Mouse (Mus musculus) gastrocnemius, postnatal 10 days (tissue): Measurements from ENCODE around the gene Cflar. TPM values are rescaled to one million over a fixed set of nuclear protein-coding genes. Genes with fewer than 3 reads are reported as not detected.
"Not testable (repeated sequence)": the region's sequence is repeated elsewhere in the genome, so short reads cannot be mapped to it uniquely, and the experiment has no call there.

Source experiments
- DNase-seq: peaks from one replicate; pipeline ENCODE4 v3.0.0; 2021; ENCODE audit warnings: mixed read lengths
- total RNA-seq, 2 experiments: library from RNA; stranded (reverse); gene quantifications; 2 replicates each; pipeline ENCODE4 v1.2.3; 2021

Cflar gene
- total RNA-seq, 2 experiments from 2014 or later: 48.9 to 51.4 TPM

DNA sequence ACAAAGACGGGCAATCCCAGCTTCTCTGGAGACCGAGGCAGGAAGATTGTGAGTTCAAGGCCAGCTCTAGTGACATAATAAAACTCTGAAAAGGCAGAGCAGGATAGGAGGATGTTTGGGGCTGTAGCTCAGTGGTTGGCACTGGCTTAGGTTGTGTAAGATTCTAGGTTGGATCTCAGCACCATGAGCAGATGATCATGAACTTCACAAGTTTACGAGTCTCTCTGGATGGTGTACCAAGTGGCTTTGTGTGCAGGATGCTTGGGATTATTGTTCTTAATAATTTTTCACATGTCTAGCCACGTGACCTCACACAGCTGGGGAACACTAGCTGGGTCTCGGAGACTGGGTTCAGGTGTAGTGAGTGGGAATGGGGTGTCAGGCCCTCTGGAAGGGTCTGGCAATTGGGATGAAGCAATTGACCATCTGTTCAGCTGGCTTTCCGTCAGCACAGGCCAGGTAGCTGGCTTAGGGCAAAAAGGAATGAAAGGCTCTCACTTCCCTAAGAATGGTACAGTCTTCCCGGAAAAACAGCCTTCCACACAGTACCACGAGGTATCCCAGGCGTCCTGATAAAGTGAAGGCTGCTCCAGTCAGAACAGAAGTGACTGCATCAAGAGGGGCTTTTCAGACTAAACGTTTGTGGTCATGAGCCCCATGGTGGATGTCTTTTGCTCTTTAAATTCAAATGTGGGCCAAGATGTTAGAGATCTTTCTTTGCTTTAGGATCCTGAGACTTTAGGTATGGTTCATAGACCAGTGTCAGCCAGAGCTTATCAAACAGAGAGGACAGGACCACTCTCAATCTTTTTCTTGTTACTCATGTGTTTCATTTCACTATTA is 16.7 kb downstream of the Cflar start:
- DNase-seq: no peak

DNA sequence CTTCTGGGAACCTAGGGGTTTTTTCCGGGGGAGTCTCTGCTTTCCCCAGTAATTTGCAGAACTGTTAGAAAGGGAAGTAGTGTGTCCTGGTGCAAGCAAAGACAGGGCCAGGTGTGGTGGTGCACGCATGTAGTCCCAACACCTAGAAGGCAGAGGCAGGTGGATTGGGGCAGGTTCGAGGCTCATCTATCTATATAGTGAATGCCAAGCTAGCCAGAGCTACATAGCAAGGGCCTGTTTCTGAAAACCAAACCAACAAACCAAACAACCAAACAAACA is 17.2 kb downstream of the Cflar start:
- DNase-seq: no peak

DNA sequence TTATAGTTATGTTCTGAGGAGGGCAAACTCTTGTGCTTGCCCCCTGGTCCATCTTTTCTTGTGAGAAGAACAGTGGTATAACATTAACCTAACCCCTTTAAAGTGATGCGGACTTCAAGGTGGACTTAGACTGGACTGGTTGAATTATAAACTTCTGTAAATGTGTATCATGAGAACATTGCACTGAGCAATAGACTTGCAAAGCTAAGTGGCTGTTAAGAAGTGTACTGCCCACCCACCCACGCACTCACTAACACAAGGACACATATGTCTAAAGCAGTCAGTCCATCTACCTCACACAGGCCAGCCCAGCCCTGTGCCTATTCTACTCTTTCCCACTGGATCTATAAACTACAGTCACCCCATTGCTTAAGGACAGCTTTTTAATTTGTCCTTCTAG is 22.3 kb downstream of the Cflar start:
- DNase-seq: no peak

DNA sequence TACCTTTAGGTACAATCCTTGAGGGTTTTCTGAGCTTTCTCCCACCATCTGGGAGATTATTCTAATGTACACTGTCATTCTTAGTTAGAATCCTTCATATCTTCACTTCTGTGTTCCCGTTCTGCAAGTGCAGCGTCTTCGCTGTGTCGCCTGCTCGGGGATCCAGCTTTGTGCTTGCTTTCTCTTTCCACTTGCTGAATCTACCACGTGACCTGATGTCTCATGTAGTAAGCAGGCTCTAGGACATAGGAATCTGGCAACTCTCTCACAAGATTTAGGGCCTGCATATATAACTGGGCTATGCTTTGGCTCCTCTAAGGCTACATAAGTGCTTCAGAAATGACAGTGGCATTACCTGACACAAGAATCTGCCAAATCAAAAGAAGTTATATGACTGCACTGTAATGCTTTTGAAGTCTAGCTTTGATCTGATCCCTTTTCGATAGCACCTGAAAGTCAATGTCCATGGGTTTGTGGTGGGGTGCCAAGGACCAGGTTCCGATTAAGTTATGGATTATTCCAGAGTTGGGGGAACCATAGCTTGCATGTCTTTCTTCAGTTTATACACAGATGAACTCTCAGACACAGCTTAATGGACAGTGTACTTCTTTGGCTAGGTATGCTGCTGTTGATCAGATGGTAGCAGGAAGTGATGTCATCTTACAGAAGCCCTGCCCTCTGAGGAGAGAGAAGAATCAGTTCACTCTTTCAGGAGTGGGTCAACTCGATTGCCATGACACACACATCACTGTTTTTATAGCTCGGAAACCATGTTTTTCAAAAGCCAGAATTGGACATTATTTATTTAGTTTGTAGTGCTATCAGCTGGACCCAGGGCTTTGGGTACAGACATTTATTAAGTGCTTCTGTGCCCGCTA is 23.0 kb downstream of the Cflar start:
- DNase-seq: no peak

DNA sequence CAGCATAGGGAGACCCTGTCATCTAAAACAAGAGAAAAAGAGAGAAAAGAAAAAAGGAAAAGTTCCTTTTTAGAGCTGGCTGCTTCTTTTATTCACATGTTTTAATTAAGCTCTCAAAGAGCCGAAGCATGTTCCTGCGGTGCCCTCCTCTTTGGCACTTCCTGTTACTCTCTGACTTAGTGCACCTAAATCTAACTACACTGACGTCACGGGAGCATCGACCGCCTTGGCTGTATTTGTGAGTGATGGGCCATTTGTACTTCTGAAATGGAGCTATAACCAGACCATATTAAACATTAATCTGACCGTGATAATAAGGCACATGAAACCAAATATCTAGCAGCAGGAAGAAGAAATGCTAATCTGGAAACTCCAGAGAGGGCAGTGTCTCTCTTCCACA is 24.7 kb downstream of the Cflar start:
- DNase-seq: no peak

DNA sequence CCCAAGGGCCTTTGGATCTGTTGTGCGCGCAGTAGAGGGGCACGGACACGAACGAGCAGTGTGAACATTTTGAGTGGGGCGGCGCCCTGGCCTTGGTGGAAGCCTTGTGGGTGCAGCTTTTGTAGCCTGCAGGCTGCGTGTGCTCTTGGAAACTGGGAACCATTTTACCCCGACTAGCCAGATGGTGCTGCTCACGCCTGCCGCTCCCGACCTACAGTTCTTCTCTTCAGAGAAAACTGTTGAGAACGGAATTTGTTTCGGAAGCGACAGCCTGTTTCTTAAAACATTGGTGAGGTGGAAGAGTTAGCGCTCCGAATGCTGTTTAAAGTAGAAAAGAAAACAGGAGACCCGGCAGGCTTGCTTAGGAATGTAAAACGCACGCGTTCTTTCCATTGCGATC is 25.7 kb downstream of the Cflar start:
- DNase-seq: no peak

DNA sequence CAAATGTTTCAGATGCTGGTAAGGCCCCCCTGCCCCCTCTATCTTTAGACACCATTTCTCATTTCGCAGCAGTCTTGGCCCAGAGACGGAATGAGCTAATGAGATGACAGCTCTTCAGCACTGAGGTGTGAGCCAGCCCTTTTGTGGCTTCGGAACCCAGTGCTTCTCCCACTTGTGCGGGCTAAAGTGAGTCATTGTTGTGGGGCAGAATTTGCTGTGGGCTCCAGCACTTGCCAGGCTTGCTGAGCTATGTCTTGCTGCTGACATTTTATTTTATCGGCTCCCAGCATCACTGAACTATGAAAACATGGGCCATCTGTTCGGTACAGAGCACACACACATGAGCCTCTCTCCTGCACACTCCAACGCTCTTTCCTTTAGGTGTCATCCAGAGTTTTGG is 28.2 kb downstream of the Cflar start:
- DNase-seq: no peak

DNA sequence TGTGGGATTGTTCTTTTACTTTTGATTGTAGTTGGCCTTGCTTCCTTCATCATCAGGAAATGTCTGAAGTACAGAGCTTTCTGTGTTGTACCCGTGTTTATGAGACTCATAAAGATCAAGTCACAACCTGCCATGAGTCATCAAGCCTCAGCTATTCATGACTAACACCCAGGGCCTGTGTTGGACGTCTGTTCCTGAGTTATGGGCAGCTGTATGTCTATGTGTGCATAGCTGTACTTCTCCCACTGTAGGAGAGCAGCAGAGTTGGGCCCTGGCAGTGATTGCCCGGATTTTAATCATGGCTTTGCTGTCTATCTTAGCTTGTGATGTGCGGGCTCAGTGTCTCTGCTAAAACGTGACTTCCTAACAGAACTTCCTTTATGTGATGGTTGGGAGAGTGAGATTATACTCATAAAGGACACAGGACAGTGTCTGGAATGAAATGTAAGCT is 31.3 kb downstream of the Cflar start:
- DNase-seq: no peak

DNA sequence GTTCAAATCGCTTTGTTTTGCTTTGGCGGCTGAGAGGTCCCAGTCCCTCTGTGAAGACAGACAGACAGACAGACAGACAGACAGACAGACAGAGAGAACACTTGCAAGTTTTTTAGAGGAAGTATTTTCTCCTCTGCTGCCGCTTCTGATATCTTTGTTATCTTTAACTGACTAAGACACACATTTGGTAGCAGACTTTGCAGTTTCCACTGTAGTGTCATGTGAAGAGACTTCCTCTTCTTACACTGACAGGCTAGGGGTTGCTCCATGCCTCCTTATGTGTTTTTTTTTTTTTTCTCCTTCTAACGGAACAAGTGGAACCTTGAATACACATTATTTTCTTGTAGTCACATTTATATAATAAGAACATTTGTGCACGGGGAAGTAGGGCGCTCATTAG is 31.9 kb downstream of the Cflar start:
- DNase-seq: no peak

DNA sequence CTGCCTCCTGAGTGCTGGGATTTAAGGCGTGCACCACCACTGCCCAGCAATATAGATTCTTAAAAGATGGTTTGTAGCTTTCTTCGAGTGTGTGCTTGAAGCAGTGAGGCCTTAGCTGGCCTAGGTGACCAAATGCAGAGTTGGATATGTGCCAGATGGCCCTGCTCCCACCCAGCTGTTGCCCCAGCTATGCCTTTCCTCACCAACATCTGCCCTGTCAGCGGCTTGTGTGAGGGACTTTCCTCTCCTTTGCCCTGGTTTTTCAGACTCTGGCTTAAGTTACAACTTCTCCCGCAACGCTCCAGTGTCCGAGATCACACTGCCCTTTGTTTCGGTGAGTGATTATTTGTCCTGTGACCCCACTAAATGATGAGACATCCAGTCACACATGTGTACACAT is 33.3 kb downstream of the Cflar start:
- DNase-seq: peak; percentile 47

DNA sequence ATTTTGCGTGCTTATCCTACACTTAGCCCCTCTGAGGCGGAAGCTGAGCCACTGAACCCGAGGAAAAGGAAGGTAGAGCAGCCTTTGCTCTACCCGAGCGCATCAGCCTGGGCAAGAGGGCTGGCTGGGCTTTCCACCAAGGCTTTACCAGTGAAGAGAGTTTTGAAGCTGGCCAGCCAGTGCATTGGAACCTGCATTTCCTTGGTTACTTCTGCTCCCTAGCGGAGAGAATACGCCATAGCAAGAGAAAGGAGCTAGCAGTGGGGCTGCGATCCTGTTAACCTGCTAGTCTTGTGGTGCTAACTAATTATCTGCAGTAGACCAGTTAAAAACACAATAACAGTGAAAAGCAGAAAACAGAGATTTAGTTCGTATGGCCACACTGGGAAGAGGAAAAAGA is 35.6 kb downstream of the Cflar start:
- DNase-seq: peak; percentile 29

DNA sequence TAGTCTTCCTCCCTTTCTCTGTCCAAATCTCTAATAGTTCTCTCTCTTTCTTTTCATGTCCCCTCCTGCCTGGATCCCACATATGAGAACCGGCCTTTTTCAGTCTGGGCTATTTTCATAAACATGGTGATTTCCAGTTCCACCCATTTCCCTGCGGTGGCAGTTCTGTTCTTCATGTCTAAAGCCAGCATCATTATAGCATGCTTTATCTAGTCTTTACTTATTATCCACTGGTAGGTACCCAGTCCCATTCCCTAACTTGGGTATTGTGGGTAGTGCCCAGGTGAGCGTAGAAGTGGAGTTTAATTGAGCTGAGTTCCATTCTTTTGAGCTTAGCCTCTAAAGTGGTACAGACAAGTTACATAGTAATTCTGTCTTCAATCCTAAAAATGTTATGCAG is 48.1 kb downstream of the Cflar start:
- DNase-seq: no peak

DNA sequence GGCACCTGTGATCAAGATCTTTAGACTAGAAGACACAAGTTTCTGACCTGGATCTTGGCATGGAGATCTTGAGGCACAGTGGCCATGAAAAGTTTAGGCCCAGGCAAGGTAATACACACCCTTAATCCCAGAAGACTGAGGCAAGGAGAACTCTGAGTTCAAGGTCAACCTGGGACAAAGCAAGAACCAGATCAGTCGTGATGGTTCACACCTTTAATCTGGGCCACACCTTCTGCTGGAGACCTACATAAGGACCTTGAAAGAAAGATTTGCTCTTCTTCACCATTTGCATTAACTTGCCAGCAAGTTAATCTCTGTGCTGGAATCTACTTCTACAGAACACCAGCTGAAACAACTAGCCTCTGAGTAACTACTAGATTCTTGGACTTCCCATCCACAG is 49.3 kb downstream of the Cflar start:
- DNase-seq: no peak

DNA sequence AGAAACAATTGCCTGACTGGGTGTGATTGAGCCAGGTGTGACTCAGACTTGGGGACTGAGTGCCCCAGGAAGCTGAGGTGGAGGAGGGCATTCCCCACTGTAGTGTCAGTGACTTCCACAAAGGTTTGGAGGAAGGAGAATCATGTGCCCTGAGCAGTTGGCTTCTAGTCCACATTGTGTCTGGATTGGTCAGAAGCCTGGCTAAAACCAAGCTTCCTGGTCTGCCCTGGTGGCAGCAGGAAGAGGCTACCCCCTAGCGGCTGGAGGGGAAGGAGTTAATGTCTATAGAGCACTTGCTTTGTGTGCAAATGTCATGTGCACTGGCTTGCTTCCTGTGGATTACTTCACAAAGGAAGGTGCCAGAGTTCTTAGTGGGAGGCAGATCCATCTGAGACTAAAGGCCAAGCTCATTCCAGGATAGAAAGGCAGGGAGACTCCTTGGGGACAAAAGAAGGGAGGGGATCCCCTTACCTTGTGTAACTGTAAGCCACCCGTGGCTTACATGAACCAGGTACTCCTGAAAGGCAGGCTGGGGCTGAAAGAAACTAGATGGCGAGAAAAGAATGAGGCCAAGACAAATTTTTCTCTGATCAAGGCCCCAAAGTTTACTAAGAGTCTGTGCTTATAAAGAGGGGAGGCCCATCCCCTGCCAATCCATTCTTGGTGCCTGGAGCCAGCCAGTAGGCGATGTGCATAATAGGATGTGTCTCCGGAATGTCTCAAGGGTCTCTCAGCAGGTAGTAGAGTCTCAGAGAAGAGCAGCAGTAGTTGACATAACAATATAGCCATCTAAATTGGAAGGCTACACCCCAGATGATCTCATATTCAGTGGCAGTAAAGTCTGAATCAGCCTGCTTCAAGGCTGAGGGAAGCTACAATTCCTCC is 50.3 kb downstream of the Cflar start:
- not testable (repeated sequence) for DNase-seq

DNA sequence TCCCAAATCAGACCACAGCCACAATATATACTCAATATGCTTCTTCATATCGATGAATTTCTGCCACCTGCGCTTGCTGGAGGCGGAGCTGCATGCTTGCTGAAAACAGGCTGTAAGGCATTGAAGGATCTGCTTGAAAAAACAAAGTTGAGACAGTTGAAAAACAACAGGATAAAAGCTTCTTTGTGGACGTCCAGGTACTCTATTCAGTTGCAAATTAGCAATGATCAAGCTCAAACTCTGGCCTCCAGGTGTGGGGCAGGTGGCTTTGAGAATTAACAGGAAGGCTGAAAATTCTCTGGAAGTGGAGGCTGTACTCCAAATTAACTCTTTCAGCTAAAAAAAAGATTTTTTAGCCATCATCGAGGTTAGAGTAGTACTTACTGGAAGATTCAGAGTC is 51.3 kb downstream of the Cflar start:
- no peak for DNase-seq

DNA sequence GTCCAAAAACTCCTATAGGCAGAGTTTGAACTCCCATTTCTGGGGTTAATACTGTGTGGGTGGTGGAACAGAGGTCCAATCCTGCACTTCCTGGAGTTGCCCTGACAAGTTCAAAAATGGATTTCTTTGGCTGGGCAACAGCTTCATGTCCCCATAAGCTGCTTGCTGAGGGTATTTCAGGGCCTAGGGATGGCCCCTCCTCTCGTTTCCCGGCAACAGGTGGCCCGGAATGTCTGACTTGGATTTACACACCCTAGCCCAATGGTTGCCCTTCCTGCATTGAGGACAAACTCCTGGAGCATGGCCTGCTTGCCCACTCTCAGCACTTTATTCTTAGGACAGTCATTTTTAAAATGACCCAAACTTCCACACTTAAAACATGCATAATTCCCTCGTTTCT is 55.1 kb downstream of the Cflar start:
- not testable (repeated sequence) for DNase-seq

DNA sequence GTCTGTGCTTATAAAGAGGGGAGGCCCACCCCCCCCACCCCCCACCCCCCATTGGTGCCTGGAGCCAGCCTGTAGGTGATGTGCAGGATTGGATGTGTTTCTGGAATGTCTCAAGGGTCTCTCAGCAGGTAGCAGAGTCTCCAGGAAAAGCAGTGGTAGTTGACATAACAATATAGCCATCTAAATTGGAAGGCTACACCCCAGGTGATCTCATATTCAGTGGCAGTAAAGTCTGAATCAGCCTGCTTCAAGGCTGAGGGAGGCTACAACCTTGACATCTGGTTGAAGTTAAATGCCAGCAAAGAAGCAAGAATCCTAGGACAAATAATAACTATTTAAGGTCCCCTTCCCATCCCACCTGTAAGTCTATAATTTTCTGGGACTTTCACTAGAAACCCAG is 57.8 kb downstream of the Cflar start:
- no peak for DNase-seq

DNA sequence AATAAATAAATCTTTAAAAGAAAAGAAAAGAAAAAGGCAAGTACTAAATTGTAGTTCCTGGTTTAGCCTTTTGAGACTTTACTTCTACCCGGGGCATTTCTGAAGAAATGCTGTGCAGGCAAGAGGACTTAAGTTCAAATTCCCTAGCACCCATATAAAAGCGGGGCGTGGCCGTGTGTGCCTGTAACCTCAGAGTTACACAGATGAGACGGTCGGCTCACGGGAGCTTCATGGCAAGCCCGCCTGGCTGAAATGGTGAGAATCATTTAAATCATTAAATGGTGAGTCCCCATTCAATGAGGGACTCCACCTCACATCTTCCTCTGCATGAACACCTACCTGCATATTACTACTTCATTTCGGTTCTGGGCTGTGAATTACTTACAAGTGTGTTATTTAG is 58.4 kb downstream of the Cflar start:
- no peak for DNase-seq

DNA sequence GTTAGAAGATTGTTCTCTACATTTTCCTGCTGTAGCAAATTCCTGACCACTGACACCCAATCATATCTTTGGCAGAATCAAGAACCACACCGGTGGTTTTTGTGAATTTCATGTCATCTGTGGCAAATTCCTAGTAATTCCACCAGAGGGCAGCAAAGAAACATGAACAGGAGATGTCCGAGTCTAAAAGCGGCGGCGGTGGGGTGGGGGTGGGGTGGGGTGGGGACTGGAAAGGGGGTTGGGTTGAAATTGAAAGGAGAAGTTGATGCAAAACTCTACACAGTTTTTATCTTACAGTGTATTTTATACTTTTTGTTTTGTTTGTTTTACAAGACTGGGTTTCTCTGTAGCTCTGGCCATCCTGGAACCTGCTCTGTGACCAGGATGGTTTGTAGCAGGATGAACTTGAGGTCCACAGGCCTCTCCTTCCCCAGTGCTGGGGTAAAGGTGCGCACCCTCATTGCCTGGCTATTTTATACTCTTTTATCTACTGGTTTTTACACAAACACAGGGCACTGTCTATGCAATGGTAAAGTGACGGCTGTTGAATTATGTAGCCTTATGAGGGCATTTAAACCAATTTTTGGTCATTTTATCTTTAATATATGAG is 58.9 kb downstream of the Cflar start:
- peak; percentile 20 for DNase-seq

DNA sequence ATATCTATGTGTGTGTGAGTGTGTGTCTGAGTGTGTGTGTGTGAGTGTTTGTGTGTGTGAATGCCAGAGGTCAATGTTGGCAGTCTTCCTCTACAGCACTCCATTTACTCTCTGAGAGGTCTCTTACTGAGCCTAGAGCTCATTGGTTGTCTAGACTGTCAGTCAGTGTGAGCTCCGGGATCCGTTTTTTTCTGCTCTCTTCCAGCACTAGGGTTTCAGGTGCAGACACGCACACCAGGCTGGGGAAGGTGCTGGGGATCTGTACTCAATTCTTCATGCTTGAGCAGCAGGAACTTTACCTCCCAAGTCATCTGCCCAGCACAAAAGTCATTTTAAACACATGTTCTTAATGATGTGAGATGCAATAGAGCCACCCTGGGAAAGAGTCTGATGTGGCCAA is 60.8 kb downstream of the Cflar start:
- DNase-seq: no peak

DNA sequence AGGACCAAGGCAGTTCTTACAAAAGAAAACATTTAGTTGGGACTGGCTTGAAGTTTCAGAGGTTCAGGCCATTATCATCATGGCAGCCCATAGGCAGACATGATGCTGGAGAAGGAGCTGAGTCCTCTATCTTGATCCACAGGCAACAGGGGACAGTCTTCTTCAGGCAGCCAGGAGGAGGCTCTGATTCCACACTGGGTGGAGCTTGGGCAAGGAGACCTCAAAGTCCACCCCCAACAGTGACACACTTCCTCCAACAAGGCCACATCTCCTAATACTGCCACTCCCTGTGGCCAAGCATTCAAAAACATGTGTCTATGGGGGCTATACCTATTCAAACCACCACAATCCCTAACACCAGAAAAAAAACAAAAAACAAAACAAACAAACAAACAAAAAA is 62.0 kb downstream of the Cflar start:
- no peak for DNase-seq

DNA sequence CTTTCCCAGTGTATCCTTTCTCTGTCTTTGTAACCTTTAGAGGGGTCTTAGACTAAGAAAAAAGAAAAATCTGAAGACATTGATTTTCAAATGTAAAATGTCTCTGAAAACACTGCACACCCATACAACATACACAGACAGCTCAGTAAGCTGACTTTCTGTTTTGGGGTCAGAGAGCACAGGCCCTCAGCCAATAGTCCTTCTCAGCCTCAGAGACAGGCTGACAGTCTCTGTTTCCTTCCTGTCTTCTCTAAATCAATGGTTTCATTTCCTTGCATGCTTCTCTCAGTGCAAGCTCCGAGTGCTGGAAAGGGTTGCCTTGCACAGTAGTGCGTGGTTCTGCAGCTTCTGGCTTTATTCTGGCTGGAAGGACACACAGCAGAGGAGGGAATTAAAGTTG is 62.6 kb downstream of the Cflar start:
- DNase-seq: no peak
